Mouse (Mus musculus): ENCODE data around the gene Veph1.

GRCm38 (mm10) chr3:66172907-66173306, 123.7 kb downstream of the Veph1 start:
- no peak for TF ChIP-seq MEF2A (IDR thresholded peaks at IDR 0.05; ENCODE audit: borderline replicate concordance, low read depth, low read length)
- TF ChIP-seq CTCF (conservative IDR thresholded peaks at IDR 0.05 in 1 of 2, IDR thresholded peaks at IDR 0.05 in 1 of 2; ENCODE audit: low read depth in 2 of 2, low read length in 2 of 2), result no peak
- no peak for TF ChIP-seq TBP (conservative IDR thresholded peaks at IDR 0.05; ENCODE audit: low read depth, low read length)
- TF ChIP-seq USF1 (IDR thresholded peaks at IDR 0.05; ENCODE audit: low read depth, low read length), result no peak
- TF ChIP-seq KAT2A (IDR thresholded peaks at IDR 0.05; ENCODE audit: insufficient replicate concordance, low read length), result no peak
- no peak for TF ChIP-seq POLR2A (IDR thresholded peaks at IDR 0.05; ENCODE audit: low read depth, low read length)
